Mouse (Mus musculus) cerebellum, adult 2 months (tissue): ENCODE measurements around the gene Ipo11.

Experiments used
- CTCF ChIP-seq: fragments of 200-500 bp; IDR thresholded peaks from 2 replicates; pipeline ENCODE4 v1.5.1; 2011; ENCODE audit warnings: low read depth, mild to moderate bottlenecking, control low read depth, low read length, moderate library complexity, borderline replicate concordance; ENCODE audit not compliant: insufficient read depth
- POLR2A ChIP-seq: fragments of 200-500 bp; IDR thresholded peaks from 2 replicates; pipeline ENCODE4 v1.6.1; 2011; ENCODE audit warnings: low read length, control low read depth, borderline replicate concordance; ENCODE audit not compliant: insufficient read depth

DNA sequence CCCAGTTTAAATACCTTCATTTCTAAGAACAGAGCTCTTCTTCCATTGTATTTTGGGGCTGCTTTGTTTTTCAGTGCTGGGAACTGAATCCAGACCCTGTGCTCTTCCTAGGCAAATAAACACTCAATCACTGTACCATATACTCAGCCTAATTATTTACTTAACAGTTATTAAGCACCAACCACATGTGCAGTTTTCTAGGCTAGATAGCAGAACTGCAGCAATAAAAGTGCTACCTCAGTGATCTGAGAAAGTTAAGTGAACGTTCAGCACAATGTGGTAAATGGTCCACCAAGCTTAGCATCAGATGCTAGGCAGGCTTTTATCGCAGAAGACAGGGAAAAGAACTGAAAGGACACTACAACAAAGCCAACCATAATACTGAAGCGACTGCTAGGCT, 32.1 kb downstream of the Ipo11 start:
- no peak for TF ChIP-seq CTCF
- no peak for TF ChIP-seq POLR2A
